Mouse (Mus musculus): ENCODE results near the gene Fanci. TPM values are rescaled to one million over a fixed set of nuclear protein-coding genes. Genes with fewer than 3 reads are reported as not detected.

Gene Fanci
- total and polyA plus RNA-seq, 3 experiments = 14.9 to 25.0 (median 20.0) TPM

GRCm38 (mm10) chr7:79362830-79363229 is 28.9 kb upstream of the Fanci start:
- H3K27me3 ChIP-seq (replicated peaks) = no peaks in the 10 kb centered on the region
- H3K27ac ChIP-seq (ENCODE audit: insufficient read depth, low read depth) = no peak overlapping the region
- TF ChIP-seq UBTF (IDR thresholded peaks at IDR 0.05; ENCODE audit: low read depth, low read length) = no peak
- TF ChIP-seq CHD1 (IDR thresholded peaks at IDR 0.05; ENCODE audit: low read depth, low read length) = no peak
- TF ChIP-seq TCF12 (IDR thresholded peaks at IDR 0.05; ENCODE audit: low read depth, low read length) = no peak
- TF ChIP-seq EP300 (IDR thresholded peaks at IDR 0.05; ENCODE audit: low read length) = no peak
- no peak for TF ChIP-seq ZC3H11A (IDR thresholded peaks at IDR 0.05; ENCODE audit: low read depth, low read length)
- no peak for TF ChIP-seq ZKSCAN1 (IDR thresholded peaks at IDR 0.05; ENCODE audit: borderline replicate concordance, low read depth, low read length)
- no peak for TF ChIP-seq POLR2AphosphoS2 (IDR thresholded peaks at IDR 0.05; ENCODE audit: low read depth, low read length)
- TF ChIP-seq TBP (conservative IDR thresholded peaks at IDR 0.05; ENCODE audit: low read depth, low read length) = no peak
- TF ChIP-seq ZNF384 (IDR thresholded peaks at IDR 0.05; ENCODE audit: low read depth, low read length) = no peak
- TF ChIP-seq CHD2 (IDR thresholded peaks at IDR 0.05; ENCODE audit: low read length) = no peak
- no peak for TF ChIP-seq ZMIZ1 (IDR thresholded peaks at IDR 0.05; ENCODE audit: low read depth, low read length)
- TF ChIP-seq ETS1 (conservative IDR thresholded peaks at IDR 0.05; ENCODE audit: low read depth, low read length) = no peak
- TF ChIP-seq RAD21 (IDR thresholded peaks at IDR 0.05; ENCODE audit: low read depth, low read length) = no peak
- no peak for TF ChIP-seq GABPA (IDR thresholded peaks at IDR 0.05; ENCODE audit: insufficient replicate concordance, low read depth, low read length)
- no peak for TF ChIP-seq SMC3 (IDR thresholded peaks at IDR 0.05; ENCODE audit: low read depth, low read length)
- TF ChIP-seq RCOR1 (conservative IDR thresholded peaks at IDR 0.05; ENCODE audit: low read depth, low read length) = no peak
- H3K9ac ChIP-seq (ENCODE audit: insufficient read depth, low read depth) = no peak overlapping the region
- dilution Hi-C loops (cut with MboI; ENCODE audit: extremely low pct_ligation_motif_present, extremely low pct_unique_long_range_greater_than_20kb, low sequenced_read_pairs) = no loop called here
- H3K79me2 ChIP-seq (replicated peaks; ENCODE audit: control insufficient read depth, extremely low read depth, insufficient read depth, poor library complexity, severe bottlenecking) = no peaks in the 10 kb centered on the region
- DNase-seq (ENCODE audit: extremely low read depth) = no peak
- in situ Hi-C loops (cut with MboI; ENCODE audit: low pct_ligation_motif_present, low pct_unique_long_range_greater_than_20kb, low sequenced_read_pairs) = loop anchor here (25.0 kb wide), 1 partner anchor 451 kb away; the partner anchor contains the start of gene Isg20
- H3K36me3 ChIP-seq (replicated peaks in 1 of 2; ENCODE audit: control insufficient read depth in 1 of 2, insufficient read depth in 1 of 2, low read length in 1 of 2) = peaks cover 21 to 63% of the 10 kb centered on the region in 2 experiments
- no peak overlapping the region for H3K4me3 ChIP-seq (replicated peaks in 1 of 3; ENCODE audit: low read depth in 2 of 3, low read length in 2 of 3, poor library complexity in 1 of 3)
- no peak overlapping the region for H3K4me2 ChIP-seq (ENCODE audit: insufficient read depth, low read depth, poor library complexity, severe bottlenecking)
- peaks cover 0 to 19% of the 10 kb centered on the region in 2 experiments; a peak in 2 of 4 replicates for H3K4me1 ChIP-seq (ENCODE audit: control insufficient read depth in 1 of 2, insufficient read depth in 2 of 2)
- no peaks in the 10 kb centered on the region for H3K9me3 ChIP-seq (replicated peaks; ENCODE audit: low read length)

- no peak overlapping the region for H3K4me2 ChIP-seq (ENCODE audit: insufficient read depth, low read depth, poor library complexity, severe bottlenecking)
- no peak for TF ChIP-seq CHD2 (IDR thresholded peaks at IDR 0.05; ENCODE audit: low read length)
- TF ChIP-seq ZMIZ1 (IDR thresholded peaks at IDR 0.05; ENCODE audit: low read depth, low read length) = no peak
- no peak for TF ChIP-seq ETS1 (conservative IDR thresholded peaks at IDR 0.05; ENCODE audit: low read depth, low read length)
- no peak for TF ChIP-seq BHLHE40 (IDR thresholded peaks at IDR 0.05; ENCODE audit: low read depth, low read length)
- TF ChIP-seq MAZ (IDR thresholded peaks at IDR 0.05; ENCODE audit: low read depth, low read length) = no peak
- TF ChIP-seq RCOR1 (conservative IDR thresholded peaks at IDR 0.05; ENCODE audit: low read depth, low read length) = no peak
- TF ChIP-seq UBTF (IDR thresholded peaks at IDR 0.05; ENCODE audit: low read depth, low read length) = no peak
- no peak for TF ChIP-seq POLR2A (IDR thresholded peaks at IDR 0.05; ENCODE audit: low read depth, low read length)
- TF ChIP-seq MEF2A (IDR thresholded peaks at IDR 0.05; ENCODE audit: borderline replicate concordance, low read depth, low read length) = no peak
- TF ChIP-seq MYC (IDR thresholded peaks at IDR 0.05; ENCODE audit: low read depth, low read length) = no peak
- no peak for TF ChIP-seq E2F4 (IDR thresholded peaks at IDR 0.05; ENCODE audit: insufficient replicate concordance, low read depth, low read length)
- TF ChIP-seq SIN3A (IDR thresholded peaks at IDR 0.05; ENCODE audit: low read length) = no peak
- no peak for TF ChIP-seq TBP (conservative IDR thresholded peaks at IDR 0.05; ENCODE audit: low read depth, low read length)
- no peak for TF ChIP-seq TCF12 (IDR thresholded peaks at IDR 0.05; ENCODE audit: low read depth, low read length)
- no peak for TF ChIP-seq USF2 (conservative IDR thresholded peaks at IDR 0.05; ENCODE audit: low read depth, low read length)
- no peak overlapping the region for H3K4me3 ChIP-seq (replicated peaks in 1 of 3; ENCODE audit: low read depth in 2 of 3, low read length in 2 of 3, poor library complexity in 1 of 3)
- H3K79me2 ChIP-seq (replicated peaks; ENCODE audit: control insufficient read depth, extremely low read depth, insufficient read depth, poor library complexity, severe bottlenecking) = no peaks in the 10 kb centered on the region
- DNase-seq (ENCODE audit: extremely low read depth) = no peak
- peaks cover 16 to 56% of the 10 kb centered on the region in 2 experiments for H3K36me3 ChIP-seq (replicated peaks in 1 of 2; ENCODE audit: control insufficient read depth in 1 of 2, insufficient read depth in 1 of 2, low read length in 1 of 2)
- dilution Hi-C loops (cut with MboI; ENCODE audit: extremely low pct_ligation_motif_present, extremely low pct_unique_long_range_greater_than_20kb, low sequenced_read_pairs) = no loop called here
- no peak overlapping the region for H3K27ac ChIP-seq (ENCODE audit: insufficient read depth, low read depth)
- peaks cover 0 to 21% of the 10 kb centered on the region in 2 experiments; a peak in 2 of 4 replicates for H3K4me1 ChIP-seq (ENCODE audit: control insufficient read depth in 1 of 2, insufficient read depth in 2 of 2)
- in situ Hi-C loops (cut with MboI; ENCODE audit: low pct_ligation_motif_present, low pct_unique_long_range_greater_than_20kb, low sequenced_read_pairs) = loop anchor here (25.0 kb wide), 1 partner anchor 451 kb away; the partner anchor contains the start of gene Isg20
- no peaks in the 10 kb centered on the region for H3K27me3 ChIP-seq (replicated peaks)
- H3K9ac ChIP-seq (ENCODE audit: insufficient read depth, low read depth) = no peak overlapping the region
- no peaks in the 10 kb centered on the region for H3K9me3 ChIP-seq (replicated peaks; ENCODE audit: low read length)
Measured at GRCm38 (mm10) chr7:79363370-79364043, 28.2 kb upstream of the Fanci start.
